Mouse (Mus musculus): ENCODE data around the gene Rrp7a. TPM values are rescaled to one million over a fixed set of nuclear protein-coding genes. Genes with fewer than 3 reads are reported as not detected.

Gene Rrp7a
- total RNA-seq, 4 experiments from 2014 or later: 126 to 141 (median 133) TPM

- DNase-seq (ENCODE audit: low spot score in 2 of 2): no peak
These were observed 54.3 kb downstream of the Rrp7a start for GRCm38 (mm10) chr15:83068270-83068669.

GRCm38 (mm10) chr15:83065543-83065942 lies 57.1 kb downstream of the Rrp7a start:
- peak; percentile 43 to 70 for DNase-seq (ENCODE audit: low spot score in 2 of 2)

Other genes starting within 250 kb of the Rrp7a start
- 100 to 1,000 TPM; 192 to 215 (median 201) TPM for gene Tcf20, start 134.9 kb downstream of the Rrp7a start, total RNA-seq (2022)
- gene Nfam1, start 89.5 kb downstream of the Rrp7a start, total RNA-seq (2022): 1 to 10 TPM; 1.7 to 6.2 (median 3.5) TPM
- 10 to 100 TPM in 2 of 4 experiments, 1 to 10 TPM in 2; 8.5 to 13.7 (median 11.2) TPM for gene Serhl, start 33.3 kb downstream of the Rrp7a start, total RNA-seq (2022)
- 10 to 100 TPM; 84.5 to 94.7 (median 92.1) TPM for gene Poldip3, start 26.6 kb upstream of the Rrp7a start, total RNA-seq (2022)
- gene Cyb5r3, start 49.8 kb upstream of the Rrp7a start, total RNA-seq (2022): 10 to 100 TPM; 70.0 to 98.9 (median 81.6) TPM
- gene A4galt, start 129.0 kb upstream of the Rrp7a start, total RNA-seq (2022): 1 to 10 TPM; 3.7 to 4.5 (median 4.3) TPM
- 10 to 100 TPM; 16.1 to 23.7 (median 20.0) TPM for gene Arfgap3, start 227.4 kb upstream of the Rrp7a start, total RNA-seq (2022)

Measured in layer of hippocampus, adult 8-10 months (tissue).